Mouse (Mus musculus): ENCODE results near the gene Ptch2. TPM values are rescaled to one million over a fixed set of nuclear protein-coding genes. Genes with fewer than 3 reads are reported as not detected.

Gene Ptch2
- polyA plus RNA-seq, 1 experiment from 2014 or later, result 6.1 TPM

GRCm38 (mm10) chr4:117096666-117097065 is 791 bp downstream of the Ptch2 start:
- whole genome bisulfite sequencing, result 14% methylated on average over 5 of the region's 5 CpGs
- no peaks in the 10 kb centered on the region for H3K27me3 ChIP-seq (ENCODE audit: control insufficient read depth, insufficient read depth, low read length)
- ATAC-seq (ENCODE audit: insufficient number of reproducible peaks, low FRiP score, low TSS enrichment, low read depth), result no peak
- H3K9me3 ChIP-seq (ENCODE audit: control insufficient read depth, low read length), result no peaks in the 10 kb centered on the region
- peaks cover 6% of the 10 kb centered on the region; the same call in 1 of the 2 replicates for H3K4me1 ChIP-seq (ENCODE audit: control insufficient read depth, insufficient read depth, low read length)
- H3K27ac ChIP-seq (replicated peaks; ENCODE audit: low read depth, low read length), result no peak overlapping the region
- H3K4me3 ChIP-seq (ENCODE audit: low read depth, low read length), result peak overlapping the region; percentile 47
- no peaks in the 10 kb centered on the region for H3K36me3 ChIP-seq (ENCODE audit: control insufficient read depth, insufficient read depth, low read length)
- peak overlapping the region; percentile 90 for H3K4me2 ChIP-seq (ENCODE audit: low read depth, severe bottlenecking)
- peak overlapping the region; percentile 8; the same call in 1 of the 2 replicates for H3K9ac ChIP-seq (ENCODE audit: low read length)
- no peak for DNase-seq (ENCODE audit: low spot score)

GRCm38 (mm10) chr4:117097969-117098763 is 2.3 kb downstream of the Ptch2 start:
- Histone ChIP-seq H3K4me3 (ENCODE audit: low read depth, low read length) (no peak overlapping the region; the same call in 1 of the 2 replicates), H3K9me3 (ENCODE audit: control insufficient read depth, low read length) (no peaks in the 10 kb centered on the region), H3K4me1 (ENCODE audit: control insufficient read depth, insufficient read depth, low read length) (peaks cover 6% of the 10 kb centered on the region; the same call in 1 of the 2 replicates), H3K4me2 (ENCODE audit: low read depth, severe bottlenecking) (no peak overlapping the region), H3K27me3 (ENCODE audit: control insufficient read depth, insufficient read depth, low read length) (no peaks in the 10 kb centered on the region), H3K9ac (ENCODE audit: low read length) (no peak overlapping the region), H3K36me3 (ENCODE audit: control insufficient read depth, insufficient read depth, low read length) (no peaks in the 10 kb centered on the region), H3K27ac (replicated peaks; ENCODE audit: low read depth, low read length) (no peak overlapping the region)
- WGBS, result 56% methylated on average over 8 of the region's 8 CpGs
- ATAC-seq (ENCODE audit: insufficient number of reproducible peaks, low FRiP score, low TSS enrichment, low read depth) (no peak), DNase-seq (ENCODE audit: low spot score) (peak; percentile 32)

DNA sequence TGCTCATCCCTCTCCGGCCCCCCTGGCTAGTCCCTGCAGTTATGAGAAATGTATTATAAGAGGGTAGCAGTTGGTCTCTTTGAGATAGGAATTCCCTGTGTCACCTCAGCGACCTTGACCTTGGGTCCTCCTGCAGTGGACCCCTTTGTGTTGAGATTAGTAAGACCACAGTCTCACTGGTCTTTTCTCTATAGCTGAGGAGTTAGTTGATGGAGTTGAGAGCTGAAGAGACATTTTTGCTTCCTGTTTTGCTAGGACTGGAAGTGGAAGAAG is 2.8 kb downstream of the Ptch2 start:
- no peaks in the 10 kb centered on the region for H3K9me3 ChIP-seq (ENCODE audit: control insufficient read depth, low read length)
- ATAC-seq (ENCODE audit: insufficient number of reproducible peaks, low FRiP score, low TSS enrichment, low read depth), result no peak
- WGBS, result 81% methylated on average over 2 of the region's 2 CpGs
- H3K4me2 ChIP-seq (ENCODE audit: low read depth, severe bottlenecking), result no peak overlapping the region
- no peak overlapping the region for H3K4me3 ChIP-seq (ENCODE audit: low read depth, low read length)
- H3K27me3 ChIP-seq (ENCODE audit: control insufficient read depth, insufficient read depth, low read length), result no peaks in the 10 kb centered on the region
- no peak overlapping the region for H3K9ac ChIP-seq (ENCODE audit: low read length)
- H3K4me1 ChIP-seq (ENCODE audit: control insufficient read depth, insufficient read depth, low read length), result peaks cover 6% of the 10 kb centered on the region; the same call in 1 of the 2 replicates
- no peaks in the 10 kb centered on the region for H3K36me3 ChIP-seq (ENCODE audit: control insufficient read depth, insufficient read depth, low read length)
- H3K27ac ChIP-seq (replicated peaks; ENCODE audit: low read depth, low read length), result no peak overlapping the region
- DNase-seq (ENCODE audit: low spot score), result no peak

GRCm38 (mm10) chr4:117100036-117100435 is 4.2 kb downstream of the Ptch2 start:
- DNase-seq (ENCODE audit: low spot score) (no peak), ATAC-seq (ENCODE audit: insufficient number of reproducible peaks, low FRiP score, low TSS enrichment, low read depth) (no peak)
- 75% methylated on average over 4 of the region's 4 CpGs for WGBS
- Histone ChIP-seq H3K27ac (replicated peaks; ENCODE audit: low read depth, low read length) (no peak overlapping the region), H3K4me1 (ENCODE audit: control insufficient read depth, insufficient read depth, low read length) (peaks cover 6% of the 10 kb centered on the region; the same call in 1 of the 2 replicates), H3K4me3 (ENCODE audit: low read depth, low read length) (no peak overlapping the region), H3K27me3 (ENCODE audit: control insufficient read depth, insufficient read depth, low read length) (no peaks in the 10 kb centered on the region), H3K9me3 (ENCODE audit: control insufficient read depth, low read length) (no peaks in the 10 kb centered on the region), H3K9ac (ENCODE audit: low read length) (no peak overlapping the region), H3K36me3 (ENCODE audit: control insufficient read depth, insufficient read depth, low read length) (no peaks in the 10 kb centered on the region; the same call in 1 of the 2 replicates), H3K4me2 (ENCODE audit: low read depth, severe bottlenecking) (no peak overlapping the region)

- Histone ChIP-seq H3K27me3 (ENCODE audit: control insufficient read depth, insufficient read depth, low read length) (no peaks in the 10 kb centered on the region), H3K36me3 (ENCODE audit: control insufficient read depth, insufficient read depth, low read length) (no peaks in the 10 kb centered on the region; the same call in 1 of the 2 replicates), H3K4me1 (ENCODE audit: control insufficient read depth, insufficient read depth, low read length) (peaks cover 3% of the 10 kb centered on the region; the same call in 1 of the 2 replicates), H3K9me3 (ENCODE audit: control insufficient read depth, low read length) (no peaks in the 10 kb centered on the region), H3K27ac (replicated peaks; ENCODE audit: low read depth, low read length) (no peak overlapping the region), H3K4me3 (ENCODE audit: low read depth, low read length) (no peak overlapping the region), H3K4me2 (ENCODE audit: low read depth, severe bottlenecking) (no peak overlapping the region), H3K9ac (ENCODE audit: low read length) (no peak overlapping the region)
- DNase-seq (ENCODE audit: low spot score) (peak; percentile 63), ATAC-seq (ENCODE audit: insufficient number of reproducible peaks, low FRiP score, low TSS enrichment, low read depth) (no peak)
- WGBS, result 47% methylated on average over 7 of the region's 7 CpGs
Observed at GRCm38 (mm10) chr4:117101218-117101617, 5.3 kb downstream of the Ptch2 start.

DNA sequence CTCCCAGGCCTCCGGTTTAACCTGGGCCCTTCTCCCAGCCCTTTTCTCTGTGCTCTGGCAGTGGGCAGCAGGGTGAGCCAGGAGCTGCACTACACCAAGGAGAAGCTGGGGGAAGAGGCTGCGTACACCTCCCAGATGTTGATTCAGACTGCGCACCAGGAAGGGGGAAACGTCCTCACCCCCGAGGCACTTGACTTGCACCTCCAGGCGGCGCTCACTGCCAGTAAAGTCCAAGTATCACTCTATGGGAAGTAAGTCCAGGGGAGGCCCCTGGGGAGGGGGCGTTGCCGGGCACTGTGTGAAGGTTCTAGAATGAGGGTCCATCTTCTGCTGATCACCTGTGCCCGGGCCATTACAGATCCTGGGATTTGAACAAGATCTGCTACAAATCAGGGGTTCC is 8.8 kb downstream of the Ptch2 start:
- no peak for DNase-seq (ENCODE audit: low spot score)
- no peaks in the 10 kb centered on the region; the same call in 1 of the 2 replicates for H3K36me3 ChIP-seq (ENCODE audit: control insufficient read depth, insufficient read depth, low read length)
- H3K4me1 ChIP-seq (ENCODE audit: control insufficient read depth, insufficient read depth, low read length), result no peaks in the 10 kb centered on the region
- no peak overlapping the region for H3K4me2 ChIP-seq (ENCODE audit: low read depth, severe bottlenecking)
- H3K27me3 ChIP-seq (ENCODE audit: control insufficient read depth, insufficient read depth, low read length), result no peaks in the 10 kb centered on the region
- no peaks in the 10 kb centered on the region for H3K9me3 ChIP-seq (ENCODE audit: control insufficient read depth, low read length)
- no peak overlapping the region for H3K9ac ChIP-seq (ENCODE audit: low read length)
- H3K4me3 ChIP-seq (ENCODE audit: low read depth, low read length), result no peak overlapping the region
- H3K27ac ChIP-seq (replicated peaks; ENCODE audit: low read depth, low read length), result no peak overlapping the region
- ATAC-seq (ENCODE audit: insufficient number of reproducible peaks, low FRiP score, low TSS enrichment, low read depth), result no peak
- 81% methylated on average over 10 of the region's 10 CpGs for WGBS

DNA sequence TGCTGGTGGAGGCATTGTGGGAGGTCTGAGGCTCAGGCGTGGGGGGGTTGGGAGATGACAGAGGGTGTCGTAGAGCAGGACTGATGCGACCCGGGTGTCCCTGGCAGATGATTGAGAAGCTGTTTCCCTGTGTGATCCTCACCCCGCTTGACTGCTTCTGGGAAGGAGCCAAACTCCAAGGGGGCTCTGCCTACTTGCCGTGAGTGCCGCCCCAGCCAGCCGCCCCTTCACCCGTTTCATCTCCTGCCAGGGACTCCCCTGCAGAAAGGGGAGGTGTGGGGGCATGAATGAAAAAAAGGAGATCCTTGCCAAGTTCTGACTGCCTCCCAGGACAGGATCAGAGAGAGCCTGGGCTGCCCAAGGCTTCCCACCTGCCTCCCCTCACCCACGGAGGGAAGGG is 9.3 kb downstream of the Ptch2 start:
- Histone ChIP-seq H3K36me3 (ENCODE audit: control insufficient read depth, insufficient read depth, low read length) (no peaks in the 10 kb centered on the region; the same call in 1 of the 2 replicates), H3K27ac (replicated peaks; ENCODE audit: low read depth, low read length) (no peak overlapping the region), H3K27me3 (ENCODE audit: control insufficient read depth, insufficient read depth, low read length) (no peaks in the 10 kb centered on the region), H3K9ac (ENCODE audit: low read length) (no peak overlapping the region; the same call in 1 of the 2 replicates), H3K4me2 (ENCODE audit: low read depth, severe bottlenecking) (no peak overlapping the region), H3K4me1 (ENCODE audit: control insufficient read depth, insufficient read depth, low read length) (no peaks in the 10 kb centered on the region), H3K4me3 (ENCODE audit: low read depth, low read length) (no peak overlapping the region), H3K9me3 (ENCODE audit: control insufficient read depth, low read length) (no peaks in the 10 kb centered on the region)
- ATAC-seq (ENCODE audit: insufficient number of reproducible peaks, low FRiP score, low TSS enrichment, low read depth) (no peak), DNase-seq (ENCODE audit: low spot score) (no peak)
- 70% methylated on average over 10 of the region's 10 CpGs for WGBS

DNA sequence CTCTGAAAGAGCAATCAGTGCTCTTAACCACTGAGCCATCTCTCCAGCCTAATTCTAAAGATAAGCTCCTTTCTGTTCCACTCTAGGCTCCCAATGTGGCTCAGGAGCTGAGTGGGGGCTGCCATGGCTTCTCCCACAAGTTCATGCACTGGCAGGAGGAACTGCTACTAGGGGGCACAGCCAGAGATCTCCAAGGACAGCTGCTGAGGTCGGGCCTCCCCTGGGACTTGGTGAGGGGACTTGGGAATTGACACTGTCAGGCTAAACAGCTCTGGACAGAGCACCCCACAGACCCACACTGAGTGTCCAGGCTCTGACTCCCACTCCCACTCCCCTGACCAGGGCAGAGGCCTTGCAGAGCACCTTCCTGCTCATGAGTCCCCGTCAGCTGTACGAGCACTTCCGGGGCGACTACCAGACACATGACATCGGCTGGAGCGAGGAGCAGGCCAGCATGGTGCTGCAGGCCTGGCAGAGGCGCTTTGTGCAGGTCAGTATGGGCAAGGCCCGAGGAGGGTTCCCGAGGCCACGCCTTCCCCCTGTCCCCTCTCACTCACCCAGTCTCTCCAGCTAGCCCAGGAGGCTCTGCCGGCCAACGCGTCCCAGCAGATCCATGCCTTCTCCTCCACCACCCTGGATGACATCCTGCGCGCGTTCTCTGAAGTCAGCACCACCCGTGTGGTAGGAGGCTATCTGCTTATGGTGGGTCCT is 12.1 kb downstream of the Ptch2 start:
- H3K4me1 ChIP-seq (ENCODE audit: control insufficient read depth, insufficient read depth, low read length), result no peaks in the 10 kb centered on the region
- H3K27ac ChIP-seq (replicated peaks; ENCODE audit: low read depth, low read length), result no peak overlapping the region
- ATAC-seq (ENCODE audit: insufficient number of reproducible peaks, low FRiP score, low TSS enrichment, low read depth) (no peak), DNase-seq (ENCODE audit: low spot score) (no peak)
- no peaks in the 10 kb centered on the region; the same call in 1 of the 2 replicates for H3K36me3 ChIP-seq (ENCODE audit: control insufficient read depth, insufficient read depth, low read length)
- no peak overlapping the region for H3K9ac ChIP-seq (ENCODE audit: low read length)
- H3K4me3 ChIP-seq (ENCODE audit: low read depth, low read length), result no peak overlapping the region
- H3K9me3 ChIP-seq (ENCODE audit: control insufficient read depth, low read length), result no peaks in the 10 kb centered on the region
- H3K4me2 ChIP-seq (ENCODE audit: low read depth, severe bottlenecking), result no peak overlapping the region
- no peaks in the 10 kb centered on the region for H3K27me3 ChIP-seq (ENCODE audit: control insufficient read depth, insufficient read depth, low read length)
- 90% methylated on average over 18 of the region's 18 CpGs for WGBS

Data from limb, embryonic 11.5 days (tissue).